Mouse (Mus musculus) yolk sac, embryonic 10.5 days (tissue): ENCODE results near the gene Tbl1xr1.

Experiments used
- DNase-seq: peaks from one replicate; pipeline ENCODE4 v3.0.0-alpha.2; 2017; ENCODE audit warnings: low spot score

The Tbl1xr1 gene

GRCm38 (mm10) chr3:22076561-22076935, at the start of gene Tbl1xr1:
Tbl1xr1 (plus strand) TSS chr3:22076652.
- DNase-seq = no peak

DNA sequence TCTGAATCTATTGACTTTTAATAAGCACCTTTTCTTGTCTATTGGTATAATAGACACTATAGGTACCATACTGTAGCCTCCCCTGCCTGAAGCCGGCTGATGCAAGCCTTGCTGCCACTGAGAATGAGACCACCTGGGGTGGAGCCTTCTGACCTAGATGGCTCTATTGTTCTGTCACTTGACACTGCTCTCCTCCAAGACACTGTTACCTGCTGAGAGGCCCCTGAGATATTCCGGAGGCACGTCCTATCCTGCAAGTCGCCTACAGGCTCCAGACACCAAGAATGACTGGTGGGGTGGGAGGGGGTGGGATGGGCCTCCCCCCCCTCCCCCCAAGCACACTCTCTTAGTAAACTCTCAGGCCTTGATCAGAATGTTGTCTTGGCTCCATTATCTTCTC, 38.4 kb upstream of the Tbl1xr1 start:
- no peak for DNase-seq

- no peak for DNase-seq
Observed at GRCm38 (mm10) chr3:22039036-22039795, 37.2 kb upstream of the Tbl1xr1 start.

DNA sequence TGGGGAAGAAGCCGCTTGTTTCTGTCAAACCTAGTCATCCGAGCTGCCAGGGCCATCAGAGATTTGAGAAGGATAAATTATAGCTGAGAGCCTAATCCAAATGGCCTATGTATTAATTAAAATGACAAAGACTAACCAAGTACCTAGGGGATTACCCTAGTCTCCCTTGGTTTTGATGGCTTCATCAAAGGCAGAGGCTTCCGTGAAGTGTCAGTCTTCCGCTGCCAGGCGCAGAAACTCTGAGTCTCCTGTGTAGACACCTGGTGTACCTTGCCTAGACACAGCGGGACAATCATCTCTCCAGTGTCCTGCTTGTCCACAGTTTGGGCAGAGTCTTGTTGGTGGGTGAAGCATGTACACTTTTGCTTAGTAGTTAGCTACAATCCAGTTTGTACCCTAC, 35.8 kb upstream of the Tbl1xr1 start:
- DNase-seq = no peak

DNA sequence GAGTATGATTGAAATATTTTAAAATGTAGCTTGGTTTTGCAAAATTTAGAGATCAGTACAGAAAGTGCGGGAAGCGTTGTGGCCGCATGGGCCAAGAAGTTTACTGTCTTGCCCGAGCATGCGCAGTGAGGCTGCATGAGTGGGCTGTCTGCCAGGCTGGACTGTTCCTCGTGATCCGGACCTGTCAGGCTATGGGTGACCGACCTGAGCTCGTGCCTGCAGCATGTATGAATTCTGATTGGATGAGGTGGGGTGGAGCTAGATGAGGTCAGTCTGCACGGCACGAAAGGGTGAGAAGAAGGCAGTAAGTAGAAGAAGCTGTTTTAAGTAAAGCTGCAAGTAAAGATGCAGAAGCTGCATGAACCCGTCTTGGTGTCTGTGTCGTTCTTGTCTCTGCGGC, 29.2 kb upstream of the Tbl1xr1 start:
- no peak for DNase-seq

GRCm38 (mm10) chr3:22056664-22057328, 19.7 kb upstream of the Tbl1xr1 start:
- peak; percentile 18 for DNase-seq

- DNase-seq = no peak
Observed at GRCm38 (mm10) chr3:22058206-22058804, 18.1 kb upstream of the Tbl1xr1 start.

- no peak for DNase-seq
Observed at GRCm38 (mm10) chr3:22061163-22061562, 15.3 kb upstream of the Tbl1xr1 start.

- DNase-seq = no peak
Observed at GRCm38 (mm10) chr3:22068621-22069020, 7.8 kb upstream of the Tbl1xr1 start.

GRCm38 (mm10) chr3:22073916-22074315, 2.5 kb upstream of the Tbl1xr1 start:
- DNase-seq = no peak

- peak; percentile 73 for DNase-seq
Observed at GRCm38 (mm10) chr3:22074591-22075294, 1.7 kb upstream of the Tbl1xr1 start.

DNA sequence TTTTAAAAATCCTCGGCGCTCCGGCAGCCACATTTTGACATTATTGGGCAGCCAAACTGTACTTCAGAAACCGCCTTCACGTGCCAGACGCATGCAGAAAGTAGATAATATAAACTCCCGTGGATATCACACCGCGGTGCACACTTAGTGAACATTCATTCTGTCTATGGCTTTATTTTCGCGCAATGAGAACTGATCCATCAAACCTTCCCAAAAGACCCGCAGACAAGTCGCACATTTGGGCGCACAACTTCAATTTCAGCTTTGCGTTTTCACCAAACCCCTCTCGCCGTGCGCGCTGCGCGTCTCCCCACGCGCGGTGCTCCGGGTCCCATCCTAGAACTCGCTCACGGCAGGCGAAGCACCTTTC, 950 bp upstream of the Tbl1xr1 start:
- peak; percentile 23 for DNase-seq

DNA sequence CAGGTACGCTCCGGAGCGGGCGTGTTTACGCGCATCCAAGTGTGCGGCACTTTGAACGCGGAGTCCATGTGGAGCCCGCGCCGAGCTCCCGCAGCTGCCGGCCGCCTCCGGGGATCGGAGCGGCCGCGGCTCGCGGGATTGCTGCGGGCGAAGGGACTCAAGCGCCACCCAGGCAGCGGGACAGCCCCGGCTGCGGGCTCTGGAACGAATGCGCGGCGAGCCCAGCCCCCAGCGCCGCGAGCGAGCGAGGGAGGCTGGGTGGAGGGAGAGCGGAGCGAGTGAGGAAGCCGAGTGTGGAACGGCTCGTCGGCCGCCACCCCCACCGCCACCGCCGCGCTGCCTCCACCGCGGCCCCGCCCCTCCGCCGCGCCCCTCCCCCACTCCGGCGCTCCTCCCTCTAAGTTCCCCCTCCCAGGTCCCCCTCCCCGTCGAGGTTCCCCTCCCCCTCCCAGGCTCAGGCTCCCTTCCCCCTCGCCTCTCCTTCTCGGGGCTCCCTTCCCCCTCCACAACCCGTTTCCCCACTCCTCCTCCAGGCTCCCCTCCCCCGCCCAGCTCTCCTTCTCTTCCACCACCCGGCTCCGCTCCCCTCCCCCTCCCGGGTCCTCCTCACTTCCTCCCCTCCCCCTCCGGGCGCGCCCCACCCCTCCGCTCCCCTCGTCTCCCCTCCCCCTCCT, 428 bp upstream of the Tbl1xr1 start:
- peak; percentile 97 for DNase-seq

DNA sequence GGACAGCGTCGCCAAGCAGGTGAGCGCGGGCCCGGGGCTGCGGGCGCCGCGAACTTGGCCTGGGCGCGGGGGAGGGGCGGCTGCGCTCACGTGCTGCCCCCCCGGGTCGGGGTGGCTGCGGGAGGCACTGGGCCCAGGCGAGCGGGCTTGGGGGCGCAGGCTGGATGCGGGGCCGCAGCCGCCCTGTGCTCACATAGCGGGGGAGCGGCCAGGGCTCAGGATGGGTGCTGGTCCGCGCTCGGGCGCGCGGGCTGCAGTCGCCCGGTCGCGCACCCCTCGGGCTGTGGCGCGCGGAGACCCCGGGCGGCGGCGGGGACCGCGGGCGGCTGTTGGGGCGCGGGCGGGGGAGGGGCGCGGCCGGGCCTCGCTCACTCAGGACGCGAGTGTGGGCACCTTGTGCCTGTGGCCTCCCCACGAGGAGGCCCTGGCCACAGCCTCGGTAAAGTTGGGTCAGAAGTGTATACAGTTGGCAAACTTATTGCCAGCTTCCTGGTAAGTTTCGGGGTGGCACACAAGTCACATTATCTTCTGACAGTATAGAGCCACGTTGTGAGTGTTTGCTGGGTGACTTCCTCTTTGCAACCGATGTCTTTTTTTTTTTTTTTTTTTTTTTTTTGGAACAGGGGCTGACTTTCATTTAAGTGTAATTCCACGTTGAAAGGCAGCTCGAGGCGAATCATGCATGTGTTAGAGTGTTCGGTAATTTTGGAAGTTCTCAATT, 644 bp downstream of the Tbl1xr1 start:
- DNase-seq = no peak

DNA sequence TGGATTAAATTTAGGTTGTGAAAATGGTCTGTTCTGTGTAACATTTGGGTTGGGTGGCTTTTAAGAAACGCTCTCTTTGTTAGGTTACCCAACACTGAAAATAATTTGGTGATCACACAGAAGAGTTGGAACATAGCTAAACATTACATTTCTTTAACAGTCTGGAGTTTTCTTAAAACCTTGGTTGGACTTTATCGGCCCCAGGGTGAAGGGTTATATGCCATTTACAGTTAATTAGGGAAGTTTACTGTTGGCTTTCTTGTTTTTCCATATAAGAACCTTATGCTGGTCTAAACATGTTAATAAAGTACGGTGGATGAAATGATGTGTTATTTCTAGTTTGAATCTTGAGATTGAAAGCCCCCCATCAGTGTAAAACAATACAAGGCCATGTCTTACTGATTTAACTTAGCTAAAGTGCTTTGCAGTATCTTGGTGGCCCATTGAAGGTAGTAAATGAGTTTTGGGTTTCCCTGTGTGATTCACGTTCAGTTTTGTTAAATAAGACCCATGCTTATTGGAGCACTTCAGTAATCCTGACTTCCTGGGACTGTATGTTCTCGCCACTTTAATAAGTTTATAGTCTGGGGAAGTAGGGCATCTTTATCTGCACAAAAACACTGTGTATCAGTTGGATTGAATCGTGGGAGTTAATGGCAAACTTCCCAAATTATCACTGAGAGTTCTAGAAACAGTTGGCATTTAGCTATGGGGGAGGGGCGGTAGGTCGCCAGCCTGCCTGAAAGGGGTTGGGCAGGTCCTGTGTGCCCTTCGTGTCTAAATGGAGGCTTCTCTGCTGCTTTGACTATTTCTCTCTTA, 1.4 kb downstream of the Tbl1xr1 start:
- DNase-seq = no peak

- DNase-seq = no peak
Observed at GRCm38 (mm10) chr3:22078529-22078928, 2.1 kb downstream of the Tbl1xr1 start.

DNA sequence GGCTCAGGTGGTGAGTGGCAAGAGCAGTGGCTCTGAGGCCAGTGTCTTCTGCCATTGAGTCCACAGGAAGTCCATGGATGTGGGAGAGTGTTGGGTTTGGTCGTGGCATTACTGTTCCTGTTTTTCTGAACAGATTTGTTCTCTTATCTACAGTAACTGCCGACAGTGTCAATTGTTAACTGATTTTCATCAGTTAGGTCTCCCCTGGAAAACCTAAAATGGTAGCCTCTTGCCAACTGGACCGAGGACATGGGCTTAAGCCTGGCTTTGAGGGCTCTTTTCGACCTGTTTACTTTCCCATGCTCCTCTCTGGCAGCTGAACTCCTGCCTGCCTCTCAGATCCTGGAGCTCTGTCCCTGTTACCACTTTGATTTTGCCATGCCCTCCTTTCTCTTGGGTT, 5.4 kb downstream of the Tbl1xr1 start:
- DNase-seq = no peak

DNA sequence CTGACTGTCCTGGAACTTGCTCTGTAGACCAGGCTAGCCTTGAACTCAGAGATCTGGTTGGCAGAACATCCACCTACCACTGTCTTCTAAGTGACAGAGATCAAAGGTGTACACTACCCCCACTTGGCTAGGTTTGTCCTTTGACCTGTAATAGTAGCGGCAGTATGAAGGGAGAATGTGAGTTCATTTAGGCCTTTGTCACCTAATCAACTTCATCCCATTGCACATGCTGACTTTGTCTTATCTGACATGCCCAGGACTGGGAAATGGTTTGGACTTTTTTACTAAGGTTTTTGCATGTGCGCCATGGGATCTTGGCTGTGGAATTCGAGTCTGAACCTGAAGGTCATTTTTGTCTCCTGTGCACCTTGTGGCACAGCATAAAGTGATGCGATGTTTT, 6.4 kb downstream of the Tbl1xr1 start:
- peak; percentile 27 for DNase-seq

DNA sequence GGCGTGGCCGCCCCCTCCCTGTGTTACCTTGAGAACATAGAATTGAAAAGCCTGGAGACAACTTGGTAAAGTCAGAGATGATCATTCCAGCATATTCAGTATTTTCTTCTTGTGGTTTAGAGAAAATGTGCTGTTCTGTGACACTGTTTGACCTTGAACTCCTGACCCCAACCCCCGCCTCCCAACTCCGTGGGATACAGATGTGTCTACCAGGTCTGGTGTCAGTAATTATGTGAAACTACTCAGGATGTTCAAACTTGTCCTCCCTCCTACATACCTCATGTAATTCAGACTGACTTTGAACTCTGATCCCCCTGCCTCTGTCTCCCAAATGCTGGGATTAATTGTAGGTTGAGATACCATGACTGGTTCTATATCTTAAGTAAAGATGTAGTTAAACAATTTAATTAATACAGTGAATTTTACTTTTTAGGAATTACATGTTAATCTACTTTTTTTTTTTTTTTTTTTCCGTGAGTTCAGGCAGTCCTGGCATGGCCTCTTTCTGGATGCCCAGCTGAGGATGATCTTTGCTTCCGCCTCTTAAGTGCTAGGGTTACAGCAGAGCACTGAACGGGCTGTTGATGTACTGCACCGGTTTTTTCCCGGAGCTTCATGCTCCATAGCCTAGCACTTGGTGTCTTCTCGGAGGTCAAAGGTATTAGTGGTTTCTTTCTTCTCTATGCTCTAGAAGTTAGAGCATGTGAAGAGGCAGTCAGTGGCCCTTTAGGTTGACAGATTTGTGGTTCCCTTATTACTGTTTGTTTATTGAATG, 8.0 kb downstream of the Tbl1xr1 start:
- no peak for DNase-seq

GRCm38 (mm10) chr3:22089825-22090224, 13.4 kb downstream of the Tbl1xr1 start:
- no peak for DNase-seq
